Comparison of ENCODE assay signal across 17 mouse cellular contexts in the genomic region with DNA sequence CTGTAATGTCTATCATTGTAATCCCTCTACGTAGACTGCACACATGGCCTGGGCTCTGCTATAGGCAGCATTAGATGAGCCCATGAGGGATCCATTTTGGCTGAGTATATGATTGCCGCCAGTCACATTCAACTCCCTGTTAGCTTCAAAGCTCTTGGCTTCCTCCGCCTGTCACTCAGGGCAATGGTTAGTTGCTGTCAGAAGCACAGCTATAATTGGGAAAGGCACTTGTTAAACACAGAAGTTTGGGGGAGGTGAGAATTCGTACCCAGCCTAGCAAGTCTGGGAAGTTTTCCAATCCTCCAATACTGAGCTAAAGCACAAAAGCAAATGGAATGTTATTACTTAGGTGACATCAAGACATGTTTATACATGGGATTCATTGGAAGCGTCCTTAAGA.
DNase-seq lines count a peak whose midpoint lies in the region; ATAC-seq lines count a peak whose summit lies in the region.
"Had no signal": no experiment of that assay in that cellular context is flagged by ENCODE, and none has a peak within 500 bp of the region (broad histone marks: within the 10 kb centered on the region; RNA-seq: fewer than 3 reads in every experiment).

No protein-coding gene starts in this region.

- H3K4me1 ChIP-seq in forebrain, embryonic 13.5 days = no peaks in the 10 kb centered on the region
- H3K4me1 ChIP-seq in forebrain, embryonic 10.5 days = no peaks in the 10 kb centered on the region
- H3K4me1 ChIP-seq in forebrain, embryonic 16.5 days (replicated peaks; ENCODE audit: control insufficient read depth, insufficient read depth, low read length) = no peaks in the 10 kb centered on the region
- H3K4me1 ChIP-seq: liver, embryonic 12.5 days had no signal

- no peaks in the 10 kb centered on the region for H3K9me3 ChIP-seq in forebrain, embryonic 13.5 days (replicated peaks)
- no peaks in the 10 kb centered on the region for H3K9me3 ChIP-seq in forebrain, embryonic 10.5 days
- H3K9me3 ChIP-seq in forebrain, embryonic 16.5 days (ENCODE audit: control insufficient read depth, low read length) = no peaks in the 10 kb centered on the region
- H3K9me3 ChIP-seq: heart, embryonic 12.5 days; liver, embryonic 12.5 days had no signal

- no peak for DNase-seq in forebrain, embryonic 10.5 days (ENCODE audit: extremely low spot score, low spot score)
- peak; percentile 21 to 24 for DNase-seq in layer of hippocampus, postnatal 10 days (ENCODE audit: low spot score in 2 of 2)
- DNase-seq in right cerebral cortex, postnatal 10 days (ENCODE audit: low spot score in 2 of 2) = peak; percentile 55 to 79
- no peak for DNase-seq in heart, postnatal 14 days
- DNase-seq in lung, postnatal 4 days = no peak
- no peak for DNase-seq in cerebellum, adult 18-20 months
- DNase-seq: cerebellum, postnatal 14 days; gastrocnemius, postnatal 14 days; kidney, adult 9 months; spleen, adult 18-20 months; thymus, adult 2 months had no signal

- H3K36me3 ChIP-seq in forebrain, embryonic 13.5 days (ENCODE audit: poor library complexity, severe bottlenecking) = no peaks in the 10 kb centered on the region
- no peaks in the 10 kb centered on the region for H3K36me3 ChIP-seq in forebrain, embryonic 10.5 days (replicated peaks)
- H3K36me3 ChIP-seq in forebrain, embryonic 16.5 days (ENCODE audit: control insufficient read depth, insufficient read depth) = no peaks in the 10 kb centered on the region
- H3K36me3 ChIP-seq: heart, embryonic 12.5 days; liver, embryonic 12.5 days had no signal

- ATAC-seq in forebrain, embryonic 13.5 days = peak; percentile 86
- ATAC-seq in forebrain, embryonic 16.5 days = peak; percentile 92
- ATAC-seq: liver, embryonic 12.5 days had no signal

- H3K27ac ChIP-seq in forebrain, embryonic 13.5 days = no peak overlapping the region
- H3K27ac ChIP-seq in forebrain, embryonic 10.5 days = no peak overlapping the region
- H3K27ac ChIP-seq in forebrain, embryonic 16.5 days (ENCODE audit: low read length) = peak overlapping the region; percentile 2; the same call in 1 of the 2 replicates
- H3K27ac ChIP-seq: hindbrain, embryonic 14.5 days; liver, embryonic 12.5 days; macrophage had no signal

- 59% methylated on average over 5 of the region's 5 CpGs for WGBS in forebrain, embryonic 13.5 days
- WGBS in forebrain, embryonic 10.5 days = 86% methylated on average over 5 of the region's 5 CpGs
- WGBS in forebrain, embryonic 16.5 days = 36% methylated on average over 5 of the region's 5 CpGs

- no peak overlapping the region for H3K9ac ChIP-seq in forebrain, embryonic 13.5 days
- no peak overlapping the region for H3K9ac ChIP-seq in forebrain, embryonic 16.5 days (replicated peaks; ENCODE audit: low read depth, low read length)
- H3K9ac ChIP-seq: heart, embryonic 12.5 days; hindbrain, embryonic 14.5 days; liver, embryonic 12.5 days had no signal

- H3K4me2 ChIP-seq in forebrain, embryonic 13.5 days = no peak overlapping the region
- no peak overlapping the region for H3K4me2 ChIP-seq in forebrain, embryonic 16.5 days (ENCODE audit: low read length)
- H3K4me2 ChIP-seq: heart, embryonic 12.5 days; hindbrain, embryonic 14.5 days; liver, embryonic 12.5 days had no signal

- H3K4me3 ChIP-seq in forebrain, embryonic 13.5 days = no peak overlapping the region
- H3K4me3 ChIP-seq in forebrain, embryonic 10.5 days = no peak overlapping the region
- H3K4me3 ChIP-seq in forebrain, embryonic 16.5 days (replicated peaks; ENCODE audit: low read length) = no peak overlapping the region
- H3K4me3 ChIP-seq: heart, embryonic 12.5 days; liver, embryonic 12.5 days had no signal

- no peaks in the 10 kb centered on the region for H3K27me3 ChIP-seq in forebrain, embryonic 13.5 days
- H3K27me3 ChIP-seq in forebrain, embryonic 10.5 days (ENCODE audit: poor library complexity, severe bottlenecking) = no peaks in the 10 kb centered on the region
- no peaks in the 10 kb centered on the region for H3K27me3 ChIP-seq in forebrain, embryonic 16.5 days (replicated peaks; ENCODE audit: control insufficient read depth, insufficient read depth, low read length)
- H3K27me3 ChIP-seq: heart, embryonic 12.5 days; liver, embryonic 12.5 days had no signal

- intact Hi-C loops in heart, postnatal 14 days (cut with DNase I) = no loop called here

Comparison
In these comparisons a context has a peak if more than half of its experiments do, and no peak if none do; other contexts are left out.
1. DNase-seq: peak in layer of hippocampus, postnatal 10 days (2 of 2) and right cerebral cortex, postnatal 10 days (2 of 2); none in forebrain, embryonic 10.5 days (single experiment), heart, postnatal 14 days (0 of 2), lung, postnatal 4 days (0 of 2) and cerebellum, adult 18-20 months (0 of 2).